Mouse (Mus musculus): Measurements from ENCODE around the gene Defb13. TPM values are rescaled to one million over a fixed set of nuclear protein-coding genes. Genes with fewer than 3 reads are reported as not detected.

Defb13 gene
- polyA plus RNA-seq, 1 experiment = not detected

Other genes starting within 250 kb of the Defb13 start
- not detected in 2 replicates for gene AY761184, start 243.1 kb upstream of the Defb13 start, polyA plus RNA-seq (2012; rRNA removed)
- gene Defa24, start 212.3 kb upstream of the Defb13 start, polyA plus RNA-seq (2012; rRNA removed) = not detected in 2 replicates
- gene Defb50, start 123.2 kb upstream of the Defb13 start, polyA plus RNA-seq (2012; rRNA removed) = not detected in 2 replicates
- gene Defb2, start 106.8 kb upstream of the Defb13 start, polyA plus RNA-seq (2012; rRNA removed) = not detected in 2 replicates
- not detected in 2 replicates for gene Defb10, start 87.9 kb upstream of the Defb13 start, polyA plus RNA-seq (2012; rRNA removed)
- not detected in 2 replicates for gene Defb9, start 61.3 kb upstream of the Defb13 start, polyA plus RNA-seq (2012; rRNA removed)
- gene Defb11, start 40.4 kb upstream of the Defb13 start, polyA plus RNA-seq (2012; rRNA removed) = not detected in 2 replicates
- gene Defb15, start 14.1 kb upstream of the Defb13 start, polyA plus RNA-seq (2012; rRNA removed) = not detected in 2 replicates
- not detected in 2 replicates for gene Defb35, start 8.4 kb upstream of the Defb13 start, polyA plus RNA-seq (2012; rRNA removed)
- gene Fam90a1a, start 12.0 kb downstream of the Defb13 start, polyA plus RNA-seq (2012; rRNA removed) = not detected in 2 replicates
- not detected in 2 replicates for gene Ccdc70, start 23.0 kb downstream of the Defb13 start, polyA plus RNA-seq (2012; rRNA removed)
- 1.5 and 1.9 TPM in 2 replicates for gene Atp7b, start 113.5 kb downstream of the Defb13 start, polyA plus RNA-seq (2012; rRNA removed)
- 11.4 and 12.8 TPM in 2 replicates for gene Alg11, start 114.0 kb downstream of the Defb13 start, polyA plus RNA-seq (2012; rRNA removed)
- gene Nek5, start 178.3 kb downstream of the Defb13 start, polyA plus RNA-seq (2012; rRNA removed) = 0.13 and 0.32 TPM in 2 replicates
- gene Nek3, start 219.7 kb downstream of the Defb13 start, polyA plus RNA-seq (2012; rRNA removed) = 3.8 and 4.4 TPM in 2 replicates
- gene Ckap2, start 239.1 kb downstream of the Defb13 start, polyA plus RNA-seq (2012; rRNA removed) = 1.2 and 1.5 TPM in 2 replicates
- gene Vps36, start 246.0 kb downstream of the Defb13 start, polyA plus RNA-seq (2012; rRNA removed) = 15.1 and 16.5 TPM in 2 replicates

Measured in frontal cortex, adult 2 months (tissue).